Mouse (Mus musculus): ENCODE measurements around the gene Stxbp2. TPM values are rescaled to one million over a fixed set of nuclear protein-coding genes. Genes with fewer than 3 reads are reported as not detected.

The Stxbp2 gene
- polyA plus RNA-seq, 1 experiment from 2014 or later = 27.1 TPM

DNA sequence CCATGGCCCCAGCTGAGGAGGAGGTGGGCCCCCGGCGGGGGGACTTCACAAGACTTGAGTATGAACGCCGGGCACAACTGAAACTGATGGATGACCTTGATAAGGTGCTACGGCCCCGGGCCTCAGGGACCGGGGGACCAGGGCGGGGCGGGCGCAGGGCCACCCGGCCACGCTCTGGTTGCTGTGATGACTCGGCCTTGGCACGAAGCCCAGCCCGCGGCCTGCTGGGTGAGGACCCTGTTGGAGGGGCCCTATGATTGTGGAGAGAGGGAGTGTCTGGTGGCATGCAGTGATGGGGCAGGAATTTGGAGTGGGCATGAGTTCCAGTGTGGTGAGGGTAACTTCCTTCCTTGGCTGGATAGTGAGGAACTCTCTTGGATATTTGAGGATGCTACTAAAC lies 24.2 kb upstream of the Stxbp2 start:
- H3K9me3 ChIP-seq (replicated peaks) = no peaks in the 10 kb centered on the region
- no peak for ATAC-seq (ENCODE audit: low FRiP score)

DNA sequence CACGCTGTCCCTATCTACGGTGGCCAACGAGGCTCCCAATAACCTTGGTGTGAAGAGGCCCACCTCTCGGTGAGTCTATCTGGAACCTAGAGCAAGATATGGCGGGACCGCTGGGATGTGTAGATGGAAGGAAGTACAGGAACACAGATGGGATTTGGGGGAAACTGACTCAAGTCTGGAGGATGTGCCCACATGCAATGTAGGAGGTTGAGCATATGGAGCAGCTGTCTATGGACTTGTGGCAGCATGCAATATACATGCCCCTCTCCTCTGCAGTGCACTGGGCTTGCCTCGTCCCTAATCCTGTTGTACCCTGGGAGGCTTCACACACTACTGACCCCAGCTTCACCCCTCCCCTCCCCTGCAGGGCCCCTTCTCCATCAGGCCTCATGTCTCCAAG lies 22.9 kb upstream of the Stxbp2 start:
- WGBS = 91% methylated on average over 7 of the region's 7 CpGs
- Histone ChIP-seq H3K27me3 (no peaks in the 10 kb centered on the region), H3K9me3 (replicated peaks) (no peaks in the 10 kb centered on the region), H3K36me3 (peaks cover 97% of the 10 kb centered on the region), H3K4me1 (no peaks in the 10 kb centered on the region), H3K27ac (no peak overlapping the region), H3K4me2 (replicated peaks) (no peak overlapping the region), H3K9ac (no peak overlapping the region), H3K4me3 (no peak overlapping the region)
- no peak for ATAC-seq (ENCODE audit: low FRiP score)

More for the DNA sequence above, 24.2 kb upstream of the Stxbp2 start:
- Histone ChIP-seq H3K4me1 (no peaks in the 10 kb centered on the region), H3K27ac (no peak overlapping the region), H3K4me3 (no peak overlapping the region), H3K9ac (no peak overlapping the region), H3K27me3 (no peaks in the 10 kb centered on the region), H3K4me2 (replicated peaks) (no peak overlapping the region), H3K36me3 (peaks cover 97% of the 10 kb centered on the region)
- WGBS = 91% methylated on average over 16 of the region's 16 CpGs

DNA sequence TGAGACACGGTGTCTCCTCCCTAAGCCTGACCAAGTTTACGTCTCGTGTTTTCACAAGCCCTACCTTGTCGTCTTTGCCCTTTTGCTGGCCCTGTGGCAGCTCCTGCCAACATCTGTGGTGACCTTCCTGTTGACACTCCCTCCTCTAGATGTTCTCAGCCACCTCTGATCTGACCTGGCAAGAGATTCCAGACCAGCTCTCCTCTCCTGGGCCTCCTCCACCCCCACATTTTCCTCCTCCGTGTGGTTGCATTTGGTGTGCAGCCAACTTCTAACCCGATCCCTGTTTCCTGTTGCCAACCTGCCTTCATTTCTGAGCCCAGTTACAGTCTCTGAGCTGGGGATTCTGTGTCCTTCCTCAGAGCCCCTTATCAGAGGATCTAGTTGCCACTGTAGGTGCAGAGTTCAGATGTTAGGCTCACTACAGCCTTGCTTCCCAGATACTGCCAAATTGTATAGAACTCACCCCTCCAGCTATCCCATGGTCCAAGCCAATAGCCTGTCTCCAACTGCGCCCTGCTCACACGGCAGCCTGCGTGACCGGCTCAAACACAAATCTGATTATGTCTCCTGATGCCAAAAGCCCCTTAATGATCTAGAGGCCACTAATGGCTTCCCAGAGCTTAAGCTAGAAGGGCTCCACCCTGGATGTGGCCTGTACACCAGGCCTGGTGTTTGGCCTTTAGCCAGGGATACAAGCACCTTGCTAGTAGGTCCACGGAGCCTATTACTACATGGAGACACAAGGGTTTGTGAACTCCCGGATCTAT lies 21.5 kb upstream of the Stxbp2 start:
- peaks cover 97% of the 10 kb centered on the region for H3K36me3 ChIP-seq
- no peak overlapping the region for H3K27ac ChIP-seq
- no peak overlapping the region for H3K4me3 ChIP-seq
- no peaks in the 10 kb centered on the region for H3K27me3 ChIP-seq
- no peak for ATAC-seq (ENCODE audit: low FRiP score)
- H3K4me2 ChIP-seq (replicated peaks) = no peak overlapping the region
- WGBS = 85% methylated on average over 12 of the region's 12 CpGs
- no peak overlapping the region for H3K9ac ChIP-seq
- no peaks in the 10 kb centered on the region for H3K9me3 ChIP-seq (replicated peaks)
- H3K4me1 ChIP-seq = no peaks in the 10 kb centered on the region

DNA sequence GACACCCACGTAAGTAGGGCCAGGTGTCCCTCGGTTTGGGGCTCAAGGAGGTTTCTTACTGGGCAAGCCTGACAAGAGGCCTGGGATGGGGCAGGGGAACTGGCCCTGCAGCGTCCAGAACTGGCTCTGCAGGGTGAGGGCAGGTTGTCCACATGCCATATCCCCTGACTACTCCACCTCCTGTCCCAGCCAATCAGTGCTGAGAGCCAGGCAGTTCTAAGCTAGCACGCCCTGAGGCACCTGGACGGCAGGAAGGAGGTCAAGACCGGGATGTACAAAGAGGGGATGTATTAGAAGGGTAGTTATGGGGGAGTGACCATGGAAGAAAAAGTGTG lies 21.0 kb upstream of the Stxbp2 start:
- Histone ChIP-seq H3K4me2 (replicated peaks) (no peak overlapping the region), H3K27me3 (no peaks in the 10 kb centered on the region), H3K9ac (no peak overlapping the region), H3K9me3 (replicated peaks) (no peaks in the 10 kb centered on the region), H3K4me1 (no peaks in the 10 kb centered on the region), H3K27ac (no peak overlapping the region), H3K4me3 (no peak overlapping the region), H3K36me3 (peaks cover 98% of the 10 kb centered on the region)
- WGBS = 80% methylated on average over 6 of the region's 6 CpGs
- no peak for ATAC-seq (ENCODE audit: low FRiP score)

DNA sequence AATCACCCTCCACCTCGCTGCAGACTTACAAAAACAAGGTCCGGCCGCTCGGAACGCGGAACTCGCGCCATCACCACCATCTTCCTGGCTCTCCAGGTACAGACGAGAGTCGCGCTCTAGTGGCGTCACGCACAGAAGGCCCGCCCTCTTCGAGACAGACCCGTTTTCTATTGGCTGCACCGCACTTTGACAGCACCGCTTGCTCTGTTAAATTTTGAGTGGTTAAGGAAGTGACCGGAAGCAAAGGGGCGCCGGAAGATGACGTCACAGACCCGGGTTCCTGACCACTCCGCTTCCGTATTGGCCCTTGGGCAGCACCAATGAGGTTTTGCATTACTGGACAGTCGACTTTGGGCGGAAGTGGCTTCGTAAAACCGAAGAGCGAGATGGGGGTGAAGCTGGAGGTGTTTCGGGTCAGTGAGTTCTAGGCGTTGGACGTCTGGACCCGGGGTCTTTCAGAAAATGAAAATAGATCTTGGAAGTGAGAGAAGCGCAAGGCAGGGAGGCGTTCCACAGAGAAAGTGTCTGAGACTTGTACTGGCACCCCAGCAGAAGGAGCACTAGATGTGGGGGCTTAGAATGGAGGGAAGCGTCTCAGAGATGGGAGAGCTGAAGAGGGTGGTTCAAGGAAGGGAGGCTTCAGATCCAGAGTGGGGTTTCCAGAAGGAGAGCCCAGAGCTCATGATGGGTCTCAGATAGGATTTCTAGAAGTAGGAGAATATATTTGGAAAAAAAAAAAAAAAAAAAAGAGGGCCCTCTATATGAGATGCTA lies 9.4 kb upstream of the Stxbp2 start, which contains the start of the genes Xab2 and Pet100:
TSS of gene Xab2 (minus strand) at position 118 of the 772 bp plus-strand sequence.
TSS of gene Pet100 (plus strand) at position 350 of the 772 bp plus-strand sequence.
- peak; percentile 97 for ATAC-seq (ENCODE audit: low FRiP score)
- H3K36me3 ChIP-seq = peaks cover 20% of the 10 kb centered on the region
- H3K4me2 ChIP-seq (replicated peaks) = peak within 1 kb of the TSS; percentile 73
- WGBS = under 1% methylated on average over 37 of the region's 37 CpGs
- no peaks in the 10 kb centered on the region; the same call in 1 of the 2 replicates for H3K27me3 ChIP-seq
- H3K9ac ChIP-seq = peak within 1 kb of the TSS; percentile 80
- peak within 1 kb of the TSS; percentile 88 for H3K4me3 ChIP-seq
- H3K27ac ChIP-seq = no peak within 1 kb of the TSS
- peaks cover 18% of the 10 kb centered on the region for H3K4me1 ChIP-seq
- H3K9me3 ChIP-seq (replicated peaks) = no peaks in the 10 kb centered on the region

DNA sequence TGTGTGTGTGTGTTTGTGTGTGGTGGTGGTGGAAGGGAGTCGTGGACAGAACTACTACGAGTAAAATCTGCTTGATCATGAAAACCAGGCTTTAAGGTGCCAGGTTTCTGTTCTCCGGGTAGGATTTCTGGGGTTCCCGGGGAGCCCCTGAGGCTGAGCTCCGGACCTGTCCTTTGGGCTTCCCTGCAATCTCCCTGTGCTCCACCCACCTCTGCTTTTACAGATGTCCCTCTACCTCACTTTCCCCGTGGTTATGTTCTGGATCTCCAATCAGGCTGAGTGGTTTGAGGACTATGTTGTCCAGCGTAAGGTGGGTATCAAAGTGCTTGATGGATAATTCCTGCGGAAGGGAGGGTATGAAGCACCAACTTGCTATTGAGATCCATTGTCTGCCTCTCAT lies 8.6 kb upstream of the Stxbp2 start:
- ATAC-seq (ENCODE audit: low FRiP score) = no peak
- Histone ChIP-seq H3K27me3 (no peaks in the 10 kb centered on the region; the same call in 1 of the 2 replicates), H3K9ac (peak overlapping the region; percentile 59), H3K36me3 (peaks cover 14% of the 10 kb centered on the region), H3K4me1 (peaks cover 18% of the 10 kb centered on the region), H3K4me2 (replicated peaks) (peak overlapping the region; percentile 64), H3K27ac (no peak overlapping the region), H3K9me3 (replicated peaks) (no peaks in the 10 kb centered on the region), H3K4me3 (peak overlapping the region; percentile 88)
- 66% methylated on average over 8 of the region's 8 CpGs for WGBS

DNA sequence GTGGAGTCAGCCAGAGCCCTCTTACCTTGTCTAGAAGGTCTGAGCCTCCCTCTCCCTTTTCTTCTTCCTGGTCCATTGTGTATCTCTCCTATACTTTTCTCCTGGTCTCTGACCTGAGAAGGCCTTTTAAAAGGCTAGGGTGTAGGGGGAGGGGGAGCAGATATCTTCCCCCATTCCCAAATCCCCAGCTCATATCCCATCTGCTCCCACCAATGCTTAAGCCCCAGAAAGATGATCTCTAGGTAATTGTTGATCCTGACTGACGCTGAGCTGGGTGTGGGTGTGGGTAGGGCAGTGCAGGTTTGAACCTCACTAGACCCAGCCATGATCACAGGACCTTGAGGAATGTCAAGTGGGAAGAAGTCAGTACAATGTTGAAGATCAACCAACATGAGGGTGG lies 5.3 kb upstream of the Stxbp2 start, which contains the start of gene Pcp2:
TSS of gene Pcp2 (minus strand) at position 101 of the 400 bp plus-strand sequence.
- ATAC-seq (ENCODE audit: low FRiP score) = no peak
- H3K36me3 ChIP-seq = no peaks in the 10 kb centered on the region
- peaks cover 9% of the 10 kb centered on the region for H3K4me1 ChIP-seq
- H3K4me3 ChIP-seq = no peak within 1 kb of the TSS
- WGBS = 76% methylated on average over 1 of the region's 1 CpGs
- no peak within 1 kb of the TSS for H3K9ac ChIP-seq
- H3K27ac ChIP-seq = no peak within 1 kb of the TSS
- H3K27me3 ChIP-seq = peaks cover 16% of the 10 kb centered on the region
- H3K9me3 ChIP-seq (replicated peaks) = no peaks in the 10 kb centered on the region
- H3K4me2 ChIP-seq (replicated peaks) = no peak within 1 kb of the TSS

DNA sequence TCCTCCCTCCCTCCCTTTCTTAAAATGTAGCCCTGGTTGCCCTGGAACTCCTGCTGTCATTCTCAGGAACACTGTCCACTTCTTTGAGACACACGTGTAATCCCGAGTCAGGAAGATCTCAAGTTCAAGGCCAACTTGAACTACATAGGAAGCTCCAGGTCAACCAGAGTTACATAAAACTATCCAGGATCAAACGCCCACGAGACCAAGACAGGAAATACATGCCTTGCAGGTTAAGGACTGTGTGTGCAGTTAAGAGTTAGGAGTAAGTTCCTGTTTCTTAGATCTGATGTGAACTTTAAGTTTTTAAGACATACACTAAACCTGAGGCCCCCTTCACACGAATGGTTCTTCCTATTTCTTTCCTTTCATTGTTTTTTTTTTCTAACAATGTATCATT lies 3.8 kb upstream of the Stxbp2 start:
- Histone ChIP-seq H3K4me1 (peaks cover 12% of the 10 kb centered on the region), H3K9me3 (replicated peaks) (no peaks in the 10 kb centered on the region), H3K27ac (no peak overlapping the region), H3K9ac (no peak overlapping the region), H3K4me3 (no peak overlapping the region), H3K4me2 (replicated peaks) (no peak overlapping the region), H3K27me3 (peaks cover 20% of the 10 kb centered on the region), H3K36me3 (no peaks in the 10 kb centered on the region)
- 62% methylated on average over 5 of the region's 5 CpGs for WGBS
- ATAC-seq (ENCODE audit: low FRiP score) = no peak

DNA sequence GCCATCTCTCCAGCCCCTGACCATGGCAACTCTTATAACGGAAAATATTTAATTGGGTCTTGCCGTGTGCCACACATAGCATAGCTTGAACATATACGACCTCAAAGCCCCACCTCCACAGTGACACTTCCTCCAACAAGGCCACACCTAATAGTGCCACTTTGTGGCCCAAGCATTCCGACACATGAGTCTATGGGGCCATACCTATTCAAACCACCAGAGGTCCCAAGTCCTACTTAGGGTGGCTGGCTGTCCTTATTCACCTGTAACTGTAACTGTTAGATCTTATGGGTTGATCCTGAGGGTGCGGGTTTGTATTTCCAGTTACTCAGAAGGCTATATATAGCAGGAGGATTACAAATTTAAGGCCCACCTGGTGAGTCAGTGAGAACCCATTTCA lies 2.7 kb upstream of the Stxbp2 start:
- Histone ChIP-seq H3K27me3 (peaks cover 20% of the 10 kb centered on the region), H3K4me2 (replicated peaks) (no peak overlapping the region), H3K4me1 (peaks cover 7% of the 10 kb centered on the region; the same call in 1 of the 2 replicates), H3K9me3 (replicated peaks) (no peaks in the 10 kb centered on the region), H3K9ac (no peak overlapping the region), H3K36me3 (no peaks in the 10 kb centered on the region), H3K27ac (no peak overlapping the region), H3K4me3 (no peak overlapping the region)
- ATAC-seq (ENCODE audit: low FRiP score) = no peak
- WGBS = 26% methylated on average over 5 of the region's 5 CpGs

DNA sequence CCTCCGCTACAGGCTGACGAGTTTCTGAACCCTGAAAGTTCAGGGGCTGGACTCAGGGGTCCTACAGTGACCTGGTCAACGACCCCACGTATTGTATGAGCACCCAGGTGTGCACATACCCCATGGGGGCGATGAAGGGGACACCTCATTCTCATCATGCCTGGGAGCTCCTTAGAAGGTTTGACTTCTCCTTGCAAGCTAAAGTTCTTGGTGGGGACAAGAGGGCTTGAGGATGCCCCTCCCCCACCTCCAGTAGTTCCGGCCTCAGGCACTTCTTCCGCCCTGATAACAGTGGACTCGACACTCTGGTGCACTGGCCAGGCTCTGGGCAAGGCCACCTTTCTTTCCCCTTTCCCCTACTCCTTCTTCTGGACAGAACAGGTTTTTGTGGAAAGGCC lies 722 bp downstream of the Stxbp2 start:
- peak overlapping the region; percentile 47 for H3K4me3 ChIP-seq
- no peak; the same call in 1 of the 2 replicates for ATAC-seq (ENCODE audit: low FRiP score)
- peak overlapping the region; percentile 85 for H3K4me2 ChIP-seq (replicated peaks)
- no peaks in the 10 kb centered on the region for H3K36me3 ChIP-seq
- WGBS = 19% methylated on average over 8 of the region's 8 CpGs
- H3K27me3 ChIP-seq = peaks cover 20% of the 10 kb centered on the region
- peak overlapping the region; percentile 59 for H3K9ac ChIP-seq
- H3K27ac ChIP-seq = no peak overlapping the region
- H3K4me1 ChIP-seq = peaks cover 7% of the 10 kb centered on the region; the same call in 1 of the 2 replicates
- H3K9me3 ChIP-seq (replicated peaks) = no peaks in the 10 kb centered on the region

DNA sequence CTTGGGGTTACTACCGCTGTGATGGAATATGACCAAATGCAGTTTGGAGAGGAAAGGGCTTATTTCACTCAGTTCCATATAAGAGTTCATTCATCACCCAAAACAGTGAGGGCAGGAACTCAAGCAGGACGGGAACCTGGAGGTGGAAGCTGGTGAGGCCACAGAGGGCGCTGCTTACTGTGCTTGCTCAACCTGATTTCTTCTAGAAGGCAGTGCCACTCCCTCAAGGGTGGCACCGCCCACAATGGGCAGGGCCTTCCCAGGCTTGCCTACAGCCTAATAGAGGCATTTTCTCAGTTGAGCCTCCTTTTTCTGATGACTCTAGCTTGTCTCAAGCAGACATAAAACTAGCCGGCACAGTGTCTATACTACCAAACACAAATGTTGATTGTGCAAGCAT lies 15.0 kb downstream of the Stxbp2 start:
- H3K27ac ChIP-seq = no peak overlapping the region
- H3K9ac ChIP-seq = no peak overlapping the region
- no peaks in the 10 kb centered on the region for H3K36me3 ChIP-seq
- no peaks in the 10 kb centered on the region for H3K4me1 ChIP-seq
- no peak for ATAC-seq (ENCODE audit: low FRiP score)
- H3K9me3 ChIP-seq (replicated peaks) = no peaks in the 10 kb centered on the region
- no peak overlapping the region for H3K4me2 ChIP-seq (replicated peaks)
- H3K27me3 ChIP-seq = no peaks in the 10 kb centered on the region
- no peak overlapping the region for H3K4me3 ChIP-seq
- WGBS = 29% methylated on average over 5 of the region's 5 CpGs

DNA sequence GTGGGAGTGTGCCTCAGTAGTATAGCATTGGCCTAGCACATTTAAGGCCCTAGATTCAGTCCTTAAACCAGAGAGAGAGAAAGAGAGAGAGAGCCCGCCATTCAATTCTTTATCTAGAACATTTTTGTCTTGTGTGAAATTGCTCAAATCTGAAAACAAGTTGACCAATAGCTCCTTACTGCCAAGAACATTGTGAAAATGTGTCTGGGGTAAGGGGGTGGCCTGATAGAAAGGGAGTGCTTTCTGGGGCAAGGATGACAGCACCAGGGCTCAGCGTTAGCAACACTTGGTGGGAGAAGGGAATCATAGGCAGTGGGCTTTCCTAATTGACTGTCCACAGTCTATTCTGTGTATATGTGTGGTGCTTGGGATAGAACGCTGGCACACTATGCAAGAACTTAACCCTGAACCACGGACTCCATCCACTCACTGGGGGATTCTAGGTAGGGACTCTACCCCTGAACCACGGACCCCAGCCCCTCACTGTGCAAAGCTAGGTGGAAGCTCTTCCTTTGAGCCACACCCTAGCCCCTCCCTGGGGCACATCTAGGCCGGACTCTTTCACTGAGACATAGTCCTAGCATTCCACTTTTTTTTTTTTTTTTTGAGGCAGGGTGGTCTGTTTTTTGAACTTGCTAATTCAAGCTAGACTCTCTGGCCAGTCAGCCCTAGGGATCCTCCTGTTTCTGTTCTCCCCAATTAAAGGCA lies 16.2 kb downstream of the Stxbp2 start:
- H3K4me1 ChIP-seq = no peaks in the 10 kb centered on the region
- no peak overlapping the region for H3K9ac ChIP-seq
- H3K4me2 ChIP-seq (replicated peaks) = no peak overlapping the region
- no peak overlapping the region for H3K27ac ChIP-seq
- no peak overlapping the region for H3K4me3 ChIP-seq
- no peaks in the 10 kb centered on the region for H3K27me3 ChIP-seq
- 84% methylated on average over 6 of the region's 6 CpGs for WGBS
- H3K36me3 ChIP-seq = no peaks in the 10 kb centered on the region
- ATAC-seq (ENCODE audit: low FRiP score) = no peak
- no peaks in the 10 kb centered on the region for H3K9me3 ChIP-seq (replicated peaks)

All from hindbrain, embryonic 12.5 days (tissue).